25 mouse cellular contexts compared by ENCODE assay signal in genomic region chr2:106893376-106893775, GRCm38 (mm10).
"Had no signal": no experiment of that assay in that cellular context is flagged by ENCODE, and none has a peak within 500 bp of the region (broad histone marks: within the 10 kb centered on the region; RNA-seq: fewer than 3 reads in every experiment).

No protein-coding gene starts in this region.

- H3K27ac ChIP-seq: heart, adult 2 months; heart, embryonic 13.5 days; heart, embryonic 15.5 days; hindbrain, embryonic 13.5 days; hindbrain, embryonic 15.5 days; hindbrain, postnatal 0 days; kidney, embryonic 15.5 days; kidney, postnatal 0 days; left cerebral cortex, adult 2 months; limb, embryonic 10.5 days; limb, embryonic 12.5 days; liver, embryonic 13.5 days had no signal

- H3K9me3 ChIP-seq: heart, embryonic 13.5 days; heart, embryonic 15.5 days; hindbrain, embryonic 13.5 days; hindbrain, embryonic 15.5 days; kidney, embryonic 15.5 days; limb, embryonic 10.5 days; limb, embryonic 12.5 days; liver, embryonic 13.5 days had no signal

- DNase-seq: gastrocnemius, postnatal 14 days; gastrocnemius, postnatal 36 days; heart, adult 11 months; heart, adult 2 months; heart, postnatal 14 days; heart, postnatal 36 days; kidney, adult 11 months; kidney, adult 2 months; kidney, adult 9 months; kidney, postnatal 14 days; kidney, postnatal 36 days; layer of hippocampus, adult 9-11 months; liver; liver, embryonic 13.5 days had no signal

- H3K36me3 ChIP-seq: heart, embryonic 13.5 days; heart, embryonic 15.5 days; hindbrain, embryonic 13.5 days; hindbrain, embryonic 15.5 days; kidney, embryonic 15.5 days; limb, embryonic 10.5 days; limb, embryonic 12.5 days; liver, embryonic 13.5 days had no signal

- H3K4me3 ChIP-seq: heart, adult 2 months; heart, embryonic 13.5 days; heart, embryonic 15.5 days; hindbrain, embryonic 13.5 days; hindbrain, embryonic 15.5 days; kidney, embryonic 15.5 days; left cerebral cortex, adult 2 months; limb, embryonic 10.5 days; limb, embryonic 12.5 days; liver, embryonic 13.5 days had no signal

- ATAC-seq: hindbrain, postnatal 0 days; intestine, embryonic 16.5 days had no signal

- H3K4me2 ChIP-seq: heart, embryonic 13.5 days; heart, embryonic 15.5 days; hindbrain, embryonic 13.5 days; hindbrain, embryonic 15.5 days; kidney, embryonic 15.5 days; limb, embryonic 12.5 days; liver, embryonic 13.5 days had no signal

- H3K27me3 ChIP-seq: heart, embryonic 13.5 days; heart, embryonic 15.5 days; hindbrain, embryonic 15.5 days; kidney, embryonic 15.5 days; liver, embryonic 13.5 days had no signal

- H3K9ac ChIP-seq: heart, embryonic 13.5 days; heart, embryonic 15.5 days; hindbrain, embryonic 13.5 days; hindbrain, embryonic 15.5 days; kidney, embryonic 15.5 days; limb, embryonic 12.5 days; liver, embryonic 13.5 days had no signal

- H3K4me1 ChIP-seq: liver, embryonic 13.5 days had no signal
